ENCODE assay signal across 23 mouse cellular contexts in genomic region chr17:31597957-31598356, GRCm38 (mm10). TPM values are rescaled to one million over a fixed set of nuclear protein-coding genes. Genes with fewer than 3 reads are reported as not detected.
DNase-seq lines count a peak whose midpoint lies in the region; ATAC-seq lines count a peak whose summit lies in the region.
"Had no signal": no experiment of that assay in that cellular context is flagged by ENCODE, and none has a peak within 500 bp of the region (broad histone marks: within the 10 kb centered on the region; RNA-seq: fewer than 3 reads in every experiment).

No protein-coding gene starts in this region.

- H3K4me2 ChIP-seq in kidney, embryonic 14.5 days (replicated peaks; ENCODE audit: low read depth, low read length): no peak overlapping the region
- H3K4me2 ChIP-seq: embryonic facial prominence, embryonic 12.5 days; embryonic facial prominence, embryonic 15.5 days; heart, embryonic 11.5 days; hindbrain, embryonic 12.5 days; hindbrain, embryonic 15.5 days had no signal

- DNase-seq in kidney, adult 18-20 months: peak; percentile 37
- peak; percentile 62 for DNase-seq in kidney, adult 9 months
- peak; percentile 45 to 57 for DNase-seq in kidney, postnatal 25 days
- no peak for DNase-seq in ovary, postnatal 10 days (ENCODE audit: low spot score)
- no peak for DNase-seq in spleen, adult 12 weeks (ENCODE audit: low spot score)
- DNase-seq: B cell, adult 2 months; cerebellum, adult 2 months; cerebellum, adult 9-11 months; cerebellum, postnatal 25 days; forebrain, postnatal 0 days; gastrocnemius, adult 2 months; gastrocnemius, postnatal 14 days; heart, adult 11 months had no signal

- ATAC-seq in kidney, embryonic 14.5 days (ENCODE audit: low FRiP score, low TSS enrichment): no peak
- ATAC-seq: forebrain, embryonic 14.5 days; forebrain, postnatal 0 days; Patski had no signal

- H3K4me1 ChIP-seq in kidney, embryonic 14.5 days (ENCODE audit: control insufficient read depth, insufficient read depth, low read length): no peaks in the 10 kb centered on the region
- H3K4me1 ChIP-seq: embryonic facial prominence, embryonic 12.5 days; embryonic facial prominence, embryonic 15.5 days had no signal

- H3K9me3 ChIP-seq in kidney, embryonic 14.5 days (ENCODE audit: control insufficient read depth, low read length): no peaks in the 10 kb centered on the region
- H3K9me3 ChIP-seq: embryonic facial prominence, embryonic 12.5 days; embryonic facial prominence, embryonic 15.5 days; G1E; hindbrain, embryonic 12.5 days; hindbrain, embryonic 15.5 days had no signal

- WGBS in kidney, embryonic 14.5 days: 90% methylated on average over 9 of the region's 9 CpGs

- peaks cover 62% of the 10 kb centered on the region for H3K36me3 ChIP-seq in kidney, embryonic 14.5 days (ENCODE audit: control insufficient read depth, insufficient read depth, low read length)

- no peaks in the 10 kb centered on the region for H3K27me3 ChIP-seq in kidney, embryonic 14.5 days (ENCODE audit: control insufficient read depth, insufficient read depth, low read length)
- H3K27me3 ChIP-seq: CH12.LX; embryonic facial prominence, embryonic 12.5 days; embryonic facial prominence, embryonic 15.5 days; hindbrain, embryonic 12.5 days; hindbrain, embryonic 15.5 days; Patski had no signal

- H3K4me3 ChIP-seq in kidney, embryonic 14.5 days (ENCODE audit: low read length): no peak overlapping the region
- H3K4me3 ChIP-seq: embryonic facial prominence, embryonic 12.5 days; embryonic facial prominence, embryonic 15.5 days; gastrocnemius, adult 2 months; hindbrain, embryonic 12.5 days; hindbrain, embryonic 15.5 days had no signal

- no peak overlapping the region for H3K9ac ChIP-seq in kidney, embryonic 14.5 days (ENCODE audit: low read depth, low read length)
- H3K9ac ChIP-seq: embryonic facial prominence, embryonic 12.5 days; embryonic facial prominence, embryonic 15.5 days; forebrain, postnatal 0 days; hindbrain, embryonic 12.5 days; hindbrain, embryonic 15.5 days had no signal

- H3K27ac ChIP-seq in kidney, embryonic 14.5 days (ENCODE audit: low read depth, low read length): no peak overlapping the region
- H3K27ac ChIP-seq: embryonic facial prominence, embryonic 12.5 days; embryonic facial prominence, embryonic 15.5 days; gastrocnemius, adult 2 months; hindbrain, embryonic 12.5 days; hindbrain, embryonic 15.5 days had no signal

RNA-seq across cellular contexts. Expression of gene Pknox1, which starts 33.4 kb away (rescaled TPM):
- 27.1 and 44.0 TPM in 2 replicates for polyA plus RNA-seq in kidney, embryonic 14.5 days (2014; fragmentation: Nextera tagmentation; extraction: Ambion mirVana)

RNA-seq across cellular contexts. Expression of gene Cbs, which starts 39.1 kb away (rescaled TPM):
- polyA plus RNA-seq in kidney, embryonic 14.5 days (2014; fragmentation: Nextera tagmentation; extraction: Ambion mirVana): 2.1 and 2.7 TPM in 2 replicates
- polyA plus RNA-seq: G1E had no signal

Comparison
In these comparisons a context has a peak if more than half of its experiments do, and no peak if none do; other contexts are left out.
1. DNase-seq: peak in kidney, adult 18-20 months (single experiment), kidney, adult 9 months (single experiment) and kidney, postnatal 25 days (2 of 2); none in ovary, postnatal 10 days (single experiment) and spleen, adult 12 weeks (single experiment).